Mouse (Mus musculus): ENCODE measurements around the gene Adrm1.

Gene Adrm1

GRCm38 (mm10) chr2:180218241-180218640 is 47.0 kb downstream of the Adrm1 start:
- DNase-seq (ENCODE audit: low spot score in 2 of 2), result no peak

GRCm38 (mm10) chr2:180218677-180219076 is 47.4 kb downstream of the Adrm1 start:
- no peak for DNase-seq (ENCODE audit: low spot score in 2 of 2)

GRCm38 (mm10) chr2:180219145-180219943 is 48.1 kb downstream of the Adrm1 start:
- DNase-seq (ENCODE audit: low spot score in 2 of 2), result no peak

GRCm38 (mm10) chr2:180220165-180220564 is 48.9 kb downstream of the Adrm1 start:
- no peak for DNase-seq (ENCODE audit: low spot score in 2 of 2)

- no peak for DNase-seq (ENCODE audit: low spot score in 2 of 2)
Measured at GRCm38 (mm10) chr2:180221051-180221450, 49.8 kb downstream of the Adrm1 start.

GRCm38 (mm10) chr2:180222250-180222649 is 51.0 kb downstream of the Adrm1 start:
- no peak for DNase-seq (ENCODE audit: low spot score in 2 of 2)

GRCm38 (mm10) chr2:180224647-180225043 is 53.4 kb downstream of the Adrm1 start:
- no peak for DNase-seq (ENCODE audit: low spot score in 2 of 2)

GRCm38 (mm10) chr2:180225044-180225761 is 53.9 kb downstream of the Adrm1 start:
- no peak for DNase-seq (ENCODE audit: low spot score in 2 of 2)

Measured in frontal cortex, postnatal 10 days (tissue).